Mouse (Mus musculus) gastrocnemius, postnatal 4 days (tissue): ENCODE data around the gene Megf6. TPM values are rescaled to one million over a fixed set of nuclear protein-coding genes. Genes with fewer than 3 reads are reported as not detected.

ENCODE experiments used
- DNase-seq, 2 experiments: peaks; one replicate each; pipeline ENCODE4 v3.0.0; 2021 to 2022; ENCODE audit warnings: low spot score in 2 of 2, mixed read lengths in 2 of 2
- total RNA-seq, 2 experiments: library from RNA; stranded (reverse); gene quantifications; 2 replicates each; pipeline ENCODE4 v1.2.3; 2021

Gene Megf6
- total RNA-seq, 2 experiments from 2014 or later = 11.3 to 11.6 TPM

- DNase-seq = no peak
Measured at GRCm38 (mm10) chr4:154312935-154313621, 142.5 kb downstream of the Megf6 start.

GRCm38 (mm10) chr4:154313622-154313967 is 143.1 kb downstream of the Megf6 start:
- no peak for DNase-seq

Other genes with a start within 250 kb of the Megf6 start
- gene A430005L14Rik, start 213.5 kb upstream of the Megf6 start, total RNA-seq = 10 to 100 TPM; 14.3 to 16.7 TPM
- gene Dffb, start 195.6 kb upstream of the Megf6 start, total RNA-seq = 1 to 10 TPM; 5.8 to 7.9 TPM
- gene Cep104, start 195.5 kb upstream of the Megf6 start, total RNA-seq = 10 to 100 TPM; 15.7 to 15.9 TPM
- 10 to 100 TPM; 38.6 to 40.1 TPM for gene Lrrc47, start 159.0 kb upstream of the Megf6 start, total RNA-seq
- gene Smim1, start 144.5 kb upstream of the Megf6 start, total RNA-seq = 10 to 100 TPM; 27.2 to 37.8 TPM
- gene Ccdc27, start 128.1 kb upstream of the Megf6 start, total RNA-seq = not detected
- gene Trp73, start 30.5 kb upstream of the Megf6 start, total RNA-seq = under 1 TPM in 1 of 2 experiments, not detected in 1; 0.23 TPM
- gene Wrap73, start 28.4 kb upstream of the Megf6 start, total RNA-seq = 10 to 100 TPM; 15.4 to 20.5 TPM
- 10 to 100 TPM; 81.6 to 88.5 TPM for gene Tprgl, start 10.1 kb upstream of the Megf6 start, total RNA-seq
- gene Arhgef16, start 130.9 kb downstream of the Megf6 start, total RNA-seq = 1 to 10 TPM; 1.6 to 1.9 TPM
- gene B230104I21Rik, start 165.4 kb downstream of the Megf6 start, total RNA-seq = not detected